Mouse (Mus musculus): ENCODE results near the gene Scn10a.

GRCm38 (mm10) chr9:119691505-119691904 lies 27.6 kb downstream of the Scn10a start:
- TF ChIP-seq POLR2A (IDR thresholded peaks at IDR 0.05; ENCODE audit: extremely low read depth, insufficient read depth, low read length) (no peak), CTCF (IDR thresholded peaks at IDR 0.05; ENCODE audit: extremely low read depth, insufficient read depth, low read length) (no peak)
